Mouse (Mus musculus) heart, postnatal 36 days (tissue): ENCODE measurements around the gene Cd72. TPM values are rescaled to one million over a fixed set of nuclear protein-coding genes. Genes with fewer than 3 reads are reported as not detected.
A peak's percentile ranks its signal among the peaks of the same experiment; 100 is the strongest.

Source experiments
- DNase-seq, 2 experiments: peaks; one replicate each; pipeline ENCODE4 v3.0.0; 2021 to 2022
- intact Hi-C: fragments of 180-260 bp; cut with DNase I; formaldehyde crosslinking; loops from one replicate; pipeline ENCODE4 v1.15.1; 2025
- total RNA-seq, 2 experiments: library from RNA; stranded (reverse); gene quantifications; 2 replicates each; pipeline ENCODE4 v1.2.3; 2021

Cd72 gene
- total RNA-seq, 2 experiments from 2014 or later, result 0.89 to 1.6 TPM

DNA sequence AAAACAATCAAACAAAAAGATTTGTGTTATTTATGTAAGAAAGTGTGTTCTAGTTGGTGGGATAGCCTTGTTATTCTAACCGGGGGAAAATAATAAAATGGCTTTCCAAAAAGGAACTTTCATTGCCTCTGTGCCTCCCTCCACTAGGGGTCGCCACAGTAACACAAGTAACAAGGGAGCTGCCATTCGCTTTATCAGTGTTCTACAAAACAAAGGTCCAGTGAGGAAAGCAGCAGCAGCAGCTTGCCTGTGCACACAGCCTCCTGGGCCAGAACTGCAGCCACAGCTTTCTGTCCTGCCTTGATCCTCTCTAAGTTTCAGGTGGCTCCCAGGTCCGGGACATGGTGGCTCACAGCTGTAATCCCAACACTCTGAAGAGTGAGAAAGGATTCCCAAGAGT, 22.7 kb downstream of the Cd72 start:
- DNase-seq, result peak; percentile 82 to 87
- intact Hi-C loops, result no loop called here

- intact Hi-C loops, result loop anchor here (10.0 kb wide), 1 partner anchor 436 kb away; no protein-coding TSS in a partner anchor
- DNase-seq, result no peak
Observed at GRCm38 (mm10) chr4:43428946-43429345, 25.5 kb downstream of the Cd72 start, which contains the start of gene Fam166b. Gene Fam166b, minus strand, starts transcription at chr4:43429134.

DNA sequence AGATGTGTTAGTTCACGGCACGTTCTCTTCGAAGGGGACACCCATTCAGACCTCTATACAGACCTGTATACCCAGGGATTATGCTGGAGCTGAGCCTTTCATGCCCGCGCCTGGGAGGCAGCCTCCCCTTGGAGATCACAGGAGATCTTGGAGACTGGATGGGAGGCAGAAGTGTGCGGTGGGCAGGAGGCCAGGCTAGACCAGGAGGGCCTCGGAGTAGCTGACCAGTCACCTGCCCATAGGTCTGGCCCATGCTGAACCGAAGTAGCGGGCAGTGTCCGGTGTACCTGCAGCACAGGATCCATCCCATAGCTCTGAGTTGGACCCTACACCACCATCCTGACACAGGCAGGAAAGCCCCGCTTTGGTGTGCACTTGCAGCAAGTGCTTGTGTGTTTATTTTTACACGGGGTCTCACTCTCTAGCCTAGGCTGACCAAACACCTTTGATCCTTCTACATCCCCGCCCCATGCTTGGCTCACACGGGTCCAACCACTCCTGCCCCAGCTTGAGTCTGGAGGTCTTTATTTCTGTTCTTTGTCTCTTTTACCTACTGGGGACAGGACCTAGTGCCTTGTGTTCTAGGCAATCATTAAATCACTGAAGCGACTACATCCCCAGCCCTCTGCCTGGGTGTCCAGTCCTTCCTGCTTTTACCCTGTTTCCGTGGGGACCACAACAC, 26.1 kb downstream of the Cd72 start:
- intact Hi-C loops, result loop anchor here (10.0 kb wide), 1 partner anchor 436 kb away; no protein-coding TSS in a partner anchor
- DNase-seq, result no peak

GRCm38 (mm10) chr4:43427501-43428179, 26.8 kb downstream of the Cd72 start:
- DNase-seq, result no peak
- intact Hi-C loops, result loop anchor here (10.0 kb wide), 1 partner anchor 437 kb away; no protein-coding TSS in a partner anchor

- no peak for DNase-seq
- intact Hi-C loops, result loop anchor here (10.0 kb wide), 1 partner anchor 438 kb away; no protein-coding TSS in a partner anchor
Observed at GRCm38 (mm10) chr4:43426487-43426886, 27.9 kb downstream of the Cd72 start.

GRCm38 (mm10) chr4:43425648-43426380, 28.6 kb downstream of the Cd72 start:
- no peak for DNase-seq
- intact Hi-C loops, result loop anchor here (10.0 kb wide), 1 partner anchor 439 kb away; no protein-coding TSS in a partner anchor

GRCm38 (mm10) chr4:43425197-43425596, 29.2 kb downstream of the Cd72 start:
- intact Hi-C loops, result loop anchor here (10.0 kb wide), 1 partner anchor 440 kb away; no protein-coding TSS in a partner anchor
- no peak for DNase-seq

- no peak for DNase-seq
- intact Hi-C loops, result loop anchor here (10.0 kb wide), 1 partner anchor 441 kb away; no protein-coding TSS in a partner anchor
Observed at GRCm38 (mm10) chr4:43424072-43424471, 30.4 kb downstream of the Cd72 start.

- intact Hi-C loops, result loop anchor here (10.0 kb wide), 1 partner anchor 441 kb away; no protein-coding TSS in a partner anchor
- no peak for DNase-seq
Observed at GRCm38 (mm10) chr4:43423267-43423934, 31.0 kb downstream of the Cd72 start.

- intact Hi-C loops, result loop anchor here (1.0 to 10.0 kb wide), 2 partner anchors 68 to 443 kb away; no protein-coding TSS in a partner anchor
- no peak for DNase-seq
Observed at GRCm38 (mm10) chr4:43421632-43422240, 32.7 kb downstream of the Cd72 start.

DNA sequence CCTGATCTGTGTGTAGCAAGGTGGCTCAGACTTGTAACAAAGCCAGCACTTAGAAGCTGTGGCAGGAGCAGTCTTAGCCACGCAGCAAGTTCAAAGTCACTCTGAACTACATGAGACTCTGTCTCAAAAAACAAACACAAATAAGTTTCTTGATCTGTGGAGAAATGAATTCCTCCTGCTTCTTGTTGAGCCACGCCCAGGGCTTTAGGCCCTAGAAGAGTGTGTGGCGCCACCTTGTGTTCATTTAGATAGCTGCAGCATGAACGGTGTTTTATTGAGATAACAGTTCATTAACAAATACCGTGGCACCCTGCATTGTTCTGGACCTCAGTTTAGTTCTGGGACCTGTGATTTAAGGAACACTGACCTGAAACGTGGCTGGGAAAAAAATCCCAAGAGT, 34.1 kb downstream of the Cd72 start:
- intact Hi-C loops, result loop anchor here (1.0 to 10.0 kb wide), 3 partner anchors 39 to 444 kb away; partner anchors contain the start of genes Atp8b5 and Rusc2
- peak; percentile 84 to 87 for DNase-seq

GRCm38 (mm10) chr4:43419801-43420281, 34.6 kb downstream of the Cd72 start:
- intact Hi-C loops, result loop anchor here (1.0 to 10.0 kb wide), 3 partner anchors 39 to 445 kb away; partner anchors contain the start of genes Atp8b5 and Rusc2
- peak in 1 of 2 experiments; percentile 18 for DNase-seq

DNA sequence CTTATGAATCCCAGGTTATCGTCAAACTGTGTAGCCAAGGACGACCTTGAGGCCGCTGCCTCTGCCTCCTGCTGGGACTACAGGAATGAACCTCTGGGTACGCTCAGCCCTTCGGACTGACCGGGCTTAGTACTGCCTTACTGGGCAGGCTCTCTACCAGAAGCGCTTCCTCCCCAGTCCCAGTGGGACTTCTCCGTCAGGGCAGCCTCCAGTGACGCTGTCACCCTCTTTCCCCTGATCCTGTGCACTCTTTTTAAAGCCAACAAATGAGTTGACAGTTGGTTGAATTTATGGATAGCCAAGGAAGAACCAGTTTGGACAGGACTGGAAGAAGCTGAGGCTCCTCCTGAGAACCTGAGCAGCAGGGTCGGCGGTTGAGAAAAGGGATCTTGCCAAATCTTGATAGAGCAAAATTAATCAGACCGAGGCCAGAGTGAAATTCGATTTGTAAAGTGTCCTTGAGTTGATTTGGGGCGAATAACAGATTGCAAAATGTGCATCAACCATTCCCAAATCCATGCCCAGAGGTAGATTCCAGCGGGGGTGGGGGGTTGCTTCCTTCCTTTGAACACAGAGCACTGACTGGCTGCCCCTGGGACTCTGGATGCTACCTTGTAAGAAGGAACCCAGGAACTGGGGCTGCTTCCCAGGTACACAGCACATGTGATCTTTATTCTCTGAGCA, 35.3 kb downstream of the Cd72 start:
- intact Hi-C loops, result no loop called here

DNA sequence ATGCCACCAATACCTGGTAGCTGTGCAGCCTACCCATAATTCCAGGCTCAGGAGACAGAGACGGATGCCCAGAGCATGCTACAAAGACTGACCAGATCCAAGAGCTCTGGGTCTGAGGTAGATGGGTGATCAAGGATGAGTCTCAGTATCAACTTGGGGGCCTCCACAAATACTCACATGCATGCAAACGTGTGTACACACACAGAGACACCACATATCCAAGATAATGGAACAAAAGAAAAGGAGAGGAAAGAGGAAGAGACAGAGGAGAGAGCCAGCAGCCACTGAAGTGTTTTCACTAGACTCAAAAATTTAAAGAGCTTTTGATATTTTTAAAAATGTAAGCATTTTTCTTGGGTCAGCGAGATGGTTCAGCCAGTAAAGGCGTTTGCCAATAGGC, 36.0 kb downstream of the Cd72 start:
- peak in 1 of 2 experiments; percentile 2 for DNase-seq
- intact Hi-C loops, result no loop called here

More for the DNA sequence above, 35.3 kb downstream of the Cd72 start:
- peak in 1 of 2 experiments; percentile 51 for DNase-seq

DNA sequence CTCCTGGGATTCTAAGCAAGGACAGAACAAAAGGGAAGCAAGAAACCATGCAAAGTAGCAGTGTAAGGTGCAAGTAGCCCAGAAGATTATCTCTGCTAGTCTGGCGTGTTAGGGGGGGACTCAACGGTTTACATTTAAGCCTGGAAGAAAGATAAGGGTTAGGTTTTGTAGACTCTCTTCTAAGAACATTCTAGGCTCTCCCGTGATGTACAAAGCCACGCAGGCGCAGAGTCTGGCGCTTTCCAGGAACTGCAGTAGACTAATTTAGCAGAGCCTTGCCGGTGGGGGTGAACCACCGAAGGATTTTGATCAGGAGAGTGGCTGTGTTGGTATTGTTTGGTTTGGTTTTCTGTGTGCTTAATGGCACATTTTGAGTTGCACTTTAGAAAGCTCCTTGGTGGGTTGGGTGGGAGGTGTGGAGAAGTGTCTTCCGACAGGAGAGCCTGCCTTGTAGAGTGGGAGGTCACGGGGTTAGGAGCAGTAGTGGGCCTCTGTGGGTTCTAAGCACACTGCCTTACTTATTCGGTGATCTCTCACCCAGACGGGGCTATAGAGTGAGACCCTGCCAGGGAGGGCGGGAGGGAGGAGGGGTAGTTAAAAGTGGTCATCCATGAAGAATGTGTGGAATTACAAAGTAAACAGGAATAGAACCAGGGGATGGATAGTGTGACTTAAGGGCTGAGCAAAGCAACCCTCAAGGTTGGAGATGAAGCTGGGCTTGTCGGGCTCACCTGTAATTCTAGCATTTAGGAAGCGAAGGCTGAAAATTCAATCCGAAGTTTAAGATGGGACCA, 37.0 kb downstream of the Cd72 start:
- DNase-seq, result peak in 1 of 2 experiments; percentile 4
- intact Hi-C loops, result loop anchor here (1.0 kb wide), 1 partner anchor 9 kb away; no protein-coding TSS in a partner anchor

GRCm38 (mm10) chr4:43416071-43416490, 38.3 kb downstream of the Cd72 start:
- intact Hi-C loops, result no loop called here
- DNase-seq, result peak in 1 of 2 experiments; percentile 2

GRCm38 (mm10) chr4:43415221-43416070, 39.0 kb downstream of the Cd72 start:
- intact Hi-C loops, result no loop called here
- DNase-seq, result peak in 1 of 2 experiments; percentile 17
